Mouse (Mus musculus) spleen, adult 18-20 months (tissue): ENCODE measurements around the gene Olfr730.

ENCODE experiments used
- DNase-seq, 2 experiments: peaks; one replicate each; pipeline ENCODE4 v3.0.0; 2022; ENCODE audit warnings: mixed read lengths in 2 of 2

Olfr730 gene

DNA sequence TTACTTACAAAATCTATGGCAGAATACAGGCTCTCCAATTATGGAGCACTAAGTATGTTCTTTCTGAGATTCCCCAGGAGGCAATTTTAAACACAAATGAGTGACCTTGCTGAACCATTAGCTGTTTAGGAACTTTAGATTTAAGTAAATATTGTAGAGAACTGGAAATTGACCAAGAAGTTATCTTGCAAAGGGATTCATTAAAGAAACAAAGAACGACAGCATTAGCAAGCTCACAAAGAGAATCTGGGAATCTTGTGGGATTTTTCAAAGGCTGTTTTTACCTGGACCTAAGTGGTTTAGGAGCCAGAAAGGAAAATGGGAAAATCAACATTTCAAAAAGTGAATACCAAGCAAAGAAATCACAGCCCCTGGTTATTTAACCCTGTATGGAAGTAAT is at the start of gene Olfr730:
Gene Olfr730, minus strand, starts transcription at position 101 of the 400 bp plus-strand sequence.
- DNase-seq: no peak

DNA sequence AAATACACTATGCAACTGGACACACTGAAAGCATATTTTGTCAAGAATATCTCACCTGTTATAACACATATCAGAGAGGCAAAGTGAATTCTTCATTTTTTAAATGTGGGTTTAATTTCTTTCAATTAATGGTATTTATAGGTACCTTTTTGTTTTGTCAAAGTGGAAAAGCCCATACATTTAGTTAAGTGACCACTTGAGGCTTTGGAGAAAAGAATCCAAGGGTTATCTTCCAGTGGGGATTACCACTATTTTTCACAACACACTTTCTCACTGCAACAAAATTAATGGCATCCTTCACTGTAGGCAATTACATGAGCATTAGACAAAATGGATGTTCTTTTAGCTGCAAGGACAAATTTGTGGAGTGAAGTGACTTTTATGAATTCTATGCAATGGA is 35.2 kb downstream of the Olfr730 start, which contains the start of gene Olfr729:
Gene Olfr729, minus strand, starts transcription at position 101 of the 400 bp plus-strand sequence.
- no peak for DNase-seq

DNA sequence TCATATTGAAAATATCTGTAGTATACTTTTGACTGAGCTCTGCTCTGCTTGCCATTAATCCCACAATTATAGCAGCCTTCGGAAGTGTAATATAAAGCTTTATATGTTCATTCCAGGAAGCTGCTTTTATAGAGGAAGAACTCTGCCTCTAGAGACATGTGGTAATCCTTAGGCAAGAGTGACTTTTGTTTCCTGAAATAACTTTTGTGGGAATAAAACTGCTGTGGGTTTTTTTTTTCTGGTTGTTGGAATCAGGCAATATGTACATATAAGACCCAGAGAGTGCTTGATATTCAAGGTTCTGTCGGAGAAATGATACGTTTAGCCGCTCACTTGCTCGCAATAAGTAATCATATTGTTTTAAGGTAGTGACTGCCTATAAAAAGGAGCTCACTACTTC is 45.4 kb downstream of the Olfr730 start, which contains the start of gene Olfr728:
Gene Olfr728, minus strand, starts transcription at position 101 of the 400 bp plus-strand sequence.
- no peak for DNase-seq
